Mouse (Mus musculus): ENCODE measurements around the gene Gpr84. TPM values are rescaled to one million over a fixed set of nuclear protein-coding genes. Genes with fewer than 3 reads are reported as not detected.

The Gpr84 gene
- polyA plus RNA-seq, 1 experiment from 2014 or later, result 0.39 TPM

- 83% methylated on average over 10 of the region's 10 CpGs for WGBS
- H3K4me3 ChIP-seq (ENCODE audit: low read depth, low read length), result no peak overlapping the region
- H3K4me1 ChIP-seq (ENCODE audit: control insufficient read depth, insufficient read depth, low read length), result peaks cover 3% of the 10 kb centered on the region; the same call in 1 of the 2 replicates
- no peak overlapping the region for H3K27ac ChIP-seq (ENCODE audit: low read depth, low read length)
- no peak overlapping the region for H3K9ac ChIP-seq (ENCODE audit: low read length)
- no peak for DNase-seq (ENCODE audit: low spot score)
- ATAC-seq, result no peak
- peaks cover 33% of the 10 kb centered on the region for H3K36me3 ChIP-seq (ENCODE audit: control insufficient read depth, insufficient read depth, low read length)
- H3K4me2 ChIP-seq (ENCODE audit: low read length), result no peak overlapping the region
- H3K27me3 ChIP-seq (replicated peaks; ENCODE audit: control insufficient read depth, insufficient read depth, low read length), result no peaks in the 10 kb centered on the region
- H3K9me3 ChIP-seq (replicated peaks; ENCODE audit: control insufficient read depth, low read length), result no peaks in the 10 kb centered on the region
Measured at GRCm38 (mm10) chr15:103315979-103316776, 5.8 kb upstream of the Gpr84 start.

DNA sequence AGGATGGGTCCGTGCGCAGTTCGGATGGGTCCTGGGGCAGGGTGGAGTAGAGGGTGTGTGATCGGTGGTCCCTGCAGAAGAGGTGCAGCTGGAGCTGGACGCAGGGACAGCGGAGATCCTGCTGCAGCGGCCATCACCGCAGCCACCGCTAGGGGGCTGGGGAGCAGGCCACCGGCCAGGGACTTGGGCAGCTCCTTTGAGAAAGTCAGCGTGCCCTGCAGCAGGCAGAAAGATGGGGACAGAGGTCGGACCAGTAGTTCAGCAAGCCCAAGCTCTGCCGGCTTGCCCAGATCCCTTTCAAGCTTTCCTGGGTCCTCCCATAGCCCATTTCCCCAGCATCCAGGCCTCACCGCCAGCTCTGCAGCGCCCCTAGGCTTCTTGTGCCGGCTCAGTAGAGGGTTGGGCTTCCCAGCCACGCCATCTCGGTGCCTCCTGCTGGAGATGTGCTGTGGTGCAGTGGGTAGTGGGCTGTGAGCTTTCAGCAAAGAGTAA, 4.6 kb upstream of the Gpr84 start:
- WGBS, result 3% methylated on average over 18 of the region's 18 CpGs
- H3K9ac ChIP-seq (ENCODE audit: low read length), result peak overlapping the region; percentile 49
- H3K4me1 ChIP-seq (ENCODE audit: control insufficient read depth, insufficient read depth, low read length), result peaks cover 3% of the 10 kb centered on the region; the same call in 1 of the 2 replicates
- H3K4me2 ChIP-seq (ENCODE audit: low read length), result peak overlapping the region; percentile 45
- H3K9me3 ChIP-seq (replicated peaks; ENCODE audit: control insufficient read depth, low read length), result no peaks in the 10 kb centered on the region
- ATAC-seq (peak; percentile 80), DNase-seq (ENCODE audit: low spot score) (peak; percentile 74)
- H3K27ac ChIP-seq (ENCODE audit: low read depth, low read length), result no peak overlapping the region
- peak overlapping the region; percentile 15 for H3K4me3 ChIP-seq (ENCODE audit: low read depth, low read length)
- no peaks in the 10 kb centered on the region for H3K27me3 ChIP-seq (replicated peaks; ENCODE audit: control insufficient read depth, insufficient read depth, low read length)
- H3K36me3 ChIP-seq (ENCODE audit: control insufficient read depth, insufficient read depth, low read length), result peaks cover 33% of the 10 kb centered on the region

GRCm38 (mm10) chr15:103314181-103314580, 3.8 kb upstream of the Gpr84 start:
- DNase-seq (ENCODE audit: low spot score) (no peak), ATAC-seq (0 out of 2 replicates have a peak, but pooled peaks have one; percentile 19)

DNA sequence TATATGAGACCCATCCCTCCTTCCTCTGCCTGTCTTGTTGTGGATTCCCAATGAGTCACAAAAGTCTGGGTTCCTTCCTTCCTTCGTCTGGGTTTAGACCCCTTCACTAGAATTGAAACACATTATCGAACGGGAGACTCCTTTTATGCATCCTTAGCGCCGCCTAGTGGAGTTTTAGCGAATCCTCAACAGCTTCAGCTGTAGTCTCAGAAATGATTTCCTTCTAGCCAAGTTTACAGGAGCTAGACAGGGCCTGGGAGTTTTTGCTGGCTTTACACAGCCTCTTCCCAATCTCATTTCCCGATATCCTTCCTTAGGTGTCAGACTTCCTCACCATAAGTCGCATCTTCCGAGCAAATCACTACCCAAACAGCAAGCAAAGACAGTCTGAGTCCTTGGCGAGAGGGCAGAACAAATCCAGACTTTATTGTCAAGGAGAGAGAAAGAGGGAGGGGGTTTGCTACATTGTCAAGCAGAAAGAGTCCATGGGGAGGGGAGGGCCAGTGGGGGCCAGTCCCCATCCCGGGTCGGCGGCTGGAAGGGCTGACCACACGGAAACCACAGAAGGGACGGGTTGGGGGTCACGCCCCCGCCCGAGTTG, 3.2 kb upstream of the Gpr84 start:
- no peak overlapping the region for H3K4me2 ChIP-seq (ENCODE audit: low read length)
- no peak overlapping the region for H3K9ac ChIP-seq (ENCODE audit: low read length)
- H3K27me3 ChIP-seq (replicated peaks; ENCODE audit: control insufficient read depth, insufficient read depth, low read length), result no peaks in the 10 kb centered on the region
- ATAC-seq (peak; percentile 24; the same call in 1 of the 2 replicates), DNase-seq (ENCODE audit: low spot score) (peak; percentile 92)
- peaks cover 27% of the 10 kb centered on the region for H3K36me3 ChIP-seq (ENCODE audit: control insufficient read depth, insufficient read depth, low read length)
- H3K4me1 ChIP-seq (ENCODE audit: control insufficient read depth, insufficient read depth, low read length), result peaks cover 3% of the 10 kb centered on the region; the same call in 1 of the 2 replicates
- WGBS, result 13% methylated on average over 18 of the region's 18 CpGs
- no peaks in the 10 kb centered on the region for H3K9me3 ChIP-seq (replicated peaks; ENCODE audit: control insufficient read depth, low read length)
- H3K27ac ChIP-seq (ENCODE audit: low read depth, low read length), result no peak overlapping the region
- no peak overlapping the region for H3K4me3 ChIP-seq (ENCODE audit: low read depth, low read length)

More at GRCm38 (mm10) chr15:103314181-103314580, 3.8 kb upstream of the Gpr84 start:
- WGBS, result 43% methylated on average over 22 of the region's 22 CpGs
- Histone ChIP-seq H3K9ac (ENCODE audit: low read length) (peak overlapping the region; percentile 1; the same call in 1 of the 2 replicates), H3K4me1 (ENCODE audit: control insufficient read depth, insufficient read depth, low read length) (peaks cover 3% of the 10 kb centered on the region; the same call in 1 of the 2 replicates), H3K27ac (ENCODE audit: low read depth, low read length) (no peak overlapping the region), H3K36me3 (ENCODE audit: control insufficient read depth, insufficient read depth, low read length) (peaks cover 33% of the 10 kb centered on the region), H3K9me3 (replicated peaks; ENCODE audit: control insufficient read depth, low read length) (no peaks in the 10 kb centered on the region), H3K4me2 (ENCODE audit: low read length) (peak overlapping the region; percentile 45), H3K4me3 (ENCODE audit: low read depth, low read length) (no peak overlapping the region), H3K27me3 (replicated peaks; ENCODE audit: control insufficient read depth, insufficient read depth, low read length) (no peaks in the 10 kb centered on the region)

DNA sequence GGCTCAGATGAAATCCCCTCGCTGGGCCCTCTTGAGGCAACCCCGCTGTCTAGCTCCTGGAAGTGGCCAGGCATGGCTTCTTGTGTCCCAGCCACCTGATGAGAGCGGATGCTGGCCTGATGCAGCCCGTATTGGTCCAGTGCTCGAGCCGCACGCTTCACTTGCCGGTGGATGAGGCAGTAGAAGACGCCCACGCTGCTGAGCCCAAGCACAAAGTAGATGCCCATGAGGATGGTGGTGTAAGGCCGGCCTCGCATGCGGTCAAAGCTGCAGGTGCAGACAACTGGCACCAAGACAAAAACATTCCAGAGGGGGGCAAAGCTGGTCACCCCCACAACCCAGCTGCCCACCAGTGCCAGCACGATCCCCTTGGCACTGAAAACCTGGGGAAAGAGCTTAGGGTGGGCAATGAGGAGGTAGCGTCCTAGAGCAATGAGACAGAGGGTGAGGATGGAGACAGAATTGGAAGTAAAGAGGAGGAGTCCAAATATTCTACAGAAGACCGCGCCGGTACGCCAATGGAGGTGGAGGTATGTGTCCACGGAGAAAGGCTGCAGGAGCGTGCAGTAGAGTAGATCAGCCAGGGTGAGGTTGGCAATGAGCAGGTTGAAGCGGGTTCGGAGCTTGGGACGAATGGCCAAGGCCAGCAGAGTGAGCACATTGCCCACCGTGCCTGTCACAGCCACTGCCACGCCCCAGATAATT, 1.4 kb downstream of the Gpr84 start:
- Histone ChIP-seq H3K4me1 (ENCODE audit: control insufficient read depth, insufficient read depth, low read length) (peaks cover 14% of the 10 kb centered on the region), H3K36me3 (ENCODE audit: control insufficient read depth, insufficient read depth, low read length) (no peaks in the 10 kb centered on the region), H3K4me2 (ENCODE audit: low read length) (0 out of 2 replicates have a peak overlapping the region, but pooled peaks have one; percentile 5), H3K27ac (ENCODE audit: low read depth, low read length) (no peak overlapping the region), H3K4me3 (ENCODE audit: low read depth, low read length) (no peak overlapping the region), H3K9me3 (replicated peaks; ENCODE audit: control insufficient read depth, low read length) (no peaks in the 10 kb centered on the region), H3K9ac (ENCODE audit: low read length) (peak overlapping the region; percentile 41; the same call in 1 of the 2 replicates), H3K27me3 (replicated peaks; ENCODE audit: control insufficient read depth, insufficient read depth, low read length) (no peaks in the 10 kb centered on the region)
- 67% methylated on average over 26 of the region's 26 CpGs for WGBS
- no peak for DNase-seq (ENCODE audit: low spot score)
- no peak for ATAC-seq

DNA sequence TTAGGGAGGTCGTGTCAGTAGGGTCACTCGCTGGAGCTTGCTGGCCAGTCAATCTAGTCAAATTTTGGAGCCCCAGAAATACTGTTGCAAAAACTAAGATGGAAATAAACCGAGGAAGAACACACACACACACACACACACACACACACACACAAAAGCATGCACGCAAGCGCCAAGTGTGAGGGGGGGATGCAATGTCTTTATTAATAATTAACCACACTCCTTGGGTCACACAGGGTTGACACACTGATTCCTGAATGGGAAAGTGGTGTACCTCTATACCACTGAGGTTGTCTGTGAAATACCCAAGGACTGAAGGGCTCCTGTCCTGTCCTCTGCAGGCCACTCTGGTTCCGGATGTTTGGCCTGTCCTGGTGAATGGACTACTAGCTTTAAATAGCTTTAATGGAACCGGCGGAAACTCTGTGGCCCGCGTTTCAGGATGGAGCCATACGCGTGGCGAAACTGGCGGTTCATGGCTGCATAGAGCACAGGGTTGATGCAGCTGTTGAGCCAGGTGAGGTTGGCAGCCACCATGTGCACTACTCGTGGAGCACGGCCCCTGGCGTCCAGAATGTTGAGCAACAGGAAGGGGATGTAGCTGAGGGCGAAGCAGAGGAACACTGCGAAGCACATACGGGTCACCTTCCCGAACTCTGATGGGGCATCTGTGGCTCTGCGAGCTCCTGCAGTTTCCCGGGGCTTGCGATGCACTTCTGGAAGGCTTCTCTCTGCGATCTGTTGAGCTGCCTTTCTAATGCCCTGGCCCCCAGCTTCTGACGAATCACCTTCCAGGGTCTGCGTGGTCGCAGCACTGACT, 2.1 kb downstream of the Gpr84 start:
- no peak for DNase-seq (ENCODE audit: low spot score)
- Histone ChIP-seq H3K27me3 (replicated peaks; ENCODE audit: control insufficient read depth, insufficient read depth, low read length) (no peaks in the 10 kb centered on the region), H3K4me3 (ENCODE audit: low read depth, low read length) (no peak overlapping the region), H3K9ac (ENCODE audit: low read length) (peak overlapping the region; percentile 41; the same call in 1 of the 2 replicates), H3K36me3 (ENCODE audit: control insufficient read depth, insufficient read depth, low read length) (no peaks in the 10 kb centered on the region), H3K27ac (ENCODE audit: low read depth, low read length) (no peak overlapping the region), H3K4me1 (ENCODE audit: control insufficient read depth, insufficient read depth, low read length) (peaks cover 20% of the 10 kb centered on the region), H3K9me3 (replicated peaks; ENCODE audit: control insufficient read depth, low read length) (no peaks in the 10 kb centered on the region), H3K4me2 (ENCODE audit: low read length) (0 out of 2 replicates have a peak overlapping the region, but pooled peaks have one; percentile 5)
- ATAC-seq, result no peak
- WGBS, result 48% methylated on average over 28 of the region's 28 CpGs

GRCm38 (mm10) chr15:103307125-103307524, 3.3 kb downstream of the Gpr84 start:
- H3K9me3 ChIP-seq (replicated peaks; ENCODE audit: control insufficient read depth, low read length), result no peaks in the 10 kb centered on the region
- ATAC-seq (no peak), DNase-seq (ENCODE audit: low spot score) (peak; percentile 96)
- no peaks in the 10 kb centered on the region for H3K27me3 ChIP-seq (replicated peaks; ENCODE audit: control insufficient read depth, insufficient read depth, low read length)
- peaks cover 29% of the 10 kb centered on the region for H3K4me1 ChIP-seq (ENCODE audit: control insufficient read depth, insufficient read depth, low read length)
- H3K4me3 ChIP-seq (ENCODE audit: low read depth, low read length), result no peak overlapping the region
- H3K9ac ChIP-seq (ENCODE audit: low read length), result peak overlapping the region; percentile 32; the same call in 1 of the 2 replicates
- H3K36me3 ChIP-seq (ENCODE audit: control insufficient read depth, insufficient read depth, low read length), result no peaks in the 10 kb centered on the region
- 1% methylated on average over 7 of the region's 7 CpGs for WGBS
- H3K27ac ChIP-seq (ENCODE audit: low read depth, low read length), result peak overlapping the region; percentile 35; the same call in 1 of the 2 replicates
- peak overlapping the region; percentile 20; the same call in 1 of the 2 replicates for H3K4me2 ChIP-seq (ENCODE audit: low read length)

Measured in forebrain, embryonic 14.5 days (tissue).